Mouse (Mus musculus) left cerebral cortex, postnatal 14 days (tissue): ENCODE data around the gene Vwa7. TPM values are rescaled to one million over a fixed set of nuclear protein-coding genes. Genes with fewer than 3 reads are reported as not detected.
"Not testable (repeated sequence)": the region's sequence is repeated elsewhere in the genome, so short reads cannot be mapped to it uniquely, and the experiment has no call there.

ENCODE experiments used
- DNase-seq, 2 experiments: peaks; one replicate each; pipeline ENCODE4 v3.0.0; 2021 to 2022; ENCODE audit warnings: low spot score in 2 of 2, mixed read lengths in 1 of 2
- intact Hi-C: fragments of 180-260 bp; cut with DNase I; formaldehyde crosslinking; loops from one replicate; pipeline ENCODE4 v1.15.1; 2025
- total RNA-seq, 2 experiments: library from RNA; stranded (reverse); gene quantifications; 2 replicates each; pipeline ENCODE4 v1.2.3; 2021

Gene Vwa7
- total RNA-seq, 2 experiments from 2014 or later = 0.17 to 0.24 TPM

GRCm38 (mm10) chr17:34998526-34999430 lies 17.6 kb upstream of the Vwa7 start:
- DNase-seq = no peak

GRCm38 (mm10) chr17:34999871-35000716 lies 16.3 kb upstream of the Vwa7 start:
- not testable (repeated sequence) for DNase-seq
- intact Hi-C loops = loop anchor here (10.0 kb wide), 1 partner anchor 235 kb away; the partner anchor contains the start of genes Atp6v1g2 and Nfkbil1

More at GRCm38 (mm10) chr17:34998526-34999430, 17.6 kb upstream of the Vwa7 start:
- intact Hi-C loops = no loop called here

GRCm38 (mm10) chr17:35000717-35001451 lies 15.5 kb upstream of the Vwa7 start, which contains the start of gene Vars:
Gene Vars, plus strand, starts transcription at chr17:35000987.
- intact Hi-C loops = loop anchor here (10.0 kb wide), 1 partner anchor 234 kb away; the partner anchor contains the start of genes Atp6v1g2 and Nfkbil1

GRCm38 (mm10) chr17:35001452-35002152 lies 14.8 kb upstream of the Vwa7 start:
- intact Hi-C loops = loop anchor here (10.0 kb wide), 1 partner anchor 233 kb away; the partner anchor contains the start of genes Atp6v1g2 and Nfkbil1
- peak; percentile 38 to 73 for DNase-seq

More at GRCm38 (mm10) chr17:35000717-35001451, 15.5 kb upstream of the Vwa7 start, which contains the start of gene Vars:
- DNase-seq = peak; percentile 68 to 71

- no peak for DNase-seq
- intact Hi-C loops = loop anchor here (10.0 kb wide), 1 partner anchor 232 kb away; the partner anchor contains the start of genes Atp6v1g2 and Nfkbil1
Measured at GRCm38 (mm10) chr17:35002153-35002865, 14.1 kb upstream of the Vwa7 start.

- no peak for DNase-seq
- intact Hi-C loops = loop anchor here (10.0 kb wide), 1 partner anchor 232 kb away; the partner anchor contains the start of genes Atp6v1g2 and Nfkbil1
Measured at GRCm38 (mm10) chr17:35003022-35003838, 13.1 kb upstream of the Vwa7 start.

- DNase-seq = no peak
- intact Hi-C loops = loop anchor here (10.0 kb wide), 1 partner anchor 231 kb away; the partner anchor contains the start of genes Atp6v1g2 and Nfkbil1
Measured at GRCm38 (mm10) chr17:35004075-35004717, 12.2 kb upstream of the Vwa7 start.

GRCm38 (mm10) chr17:35005158-35005557 lies 11.2 kb upstream of the Vwa7 start:
- intact Hi-C loops = loop anchor here (10.0 kb wide), 1 partner anchor 230 kb away; the partner anchor contains the start of genes Atp6v1g2 and Nfkbil1
- no peak for DNase-seq

- not testable (repeated sequence) for DNase-seq
- intact Hi-C loops = loop anchor here (10.0 kb wide), 1 partner anchor 229 kb away; the partner anchor contains the start of genes Atp6v1g2 and Nfkbil1
Measured at GRCm38 (mm10) chr17:35005902-35006301, 10.5 kb upstream of the Vwa7 start.

GRCm38 (mm10) chr17:35007387-35007991 lies 8.9 kb upstream of the Vwa7 start:
- intact Hi-C loops = loop anchor here (10.0 kb wide), 1 partner anchor 227 kb away; the partner anchor contains the start of genes Atp6v1g2 and Nfkbil1
- DNase-seq = no peak

- intact Hi-C loops = loop anchor here (10.0 kb wide), 1 partner anchor 225 kb away; the partner anchor contains the start of genes Atp6v1g2 and Nfkbil1
- no peak for DNase-seq
Measured at GRCm38 (mm10) chr17:35009586-35009985, 6.8 kb upstream of the Vwa7 start.

- DNase-seq = no peak
- intact Hi-C loops = no loop called here
Measured at GRCm38 (mm10) chr17:35011440-35011839, 4.9 kb upstream of the Vwa7 start.

GRCm38 (mm10) chr17:35012430-35012829 lies 3.9 kb upstream of the Vwa7 start:
- DNase-seq = no peak
- intact Hi-C loops = no loop called here

- no peak for DNase-seq
- intact Hi-C loops = no loop called here
Measured at GRCm38 (mm10) chr17:35013221-35013620, 3.2 kb upstream of the Vwa7 start.

GRCm38 (mm10) chr17:35015296-35015695 lies 1.1 kb upstream of the Vwa7 start:
- intact Hi-C loops = no loop called here

More at GRCm38 (mm10) chr17:35015296-35015695, 1.1 kb upstream of the Vwa7 start:
- no peak for DNase-seq
